Mouse (Mus musculus) lung, postnatal 25 days (tissue): ENCODE data around the gene C1ql1.
A peak's percentile ranks its signal among the peaks of the same experiment; 100 is the strongest.
"Not testable (repeated sequence)": the region's sequence is repeated elsewhere in the genome, so short reads cannot be mapped to it uniquely, and the experiment has no call there.

ENCODE experiments used
- DNase-seq: peaks from one replicate; pipeline ENCODE4 v3.0.0; 2022; ENCODE audit warnings: low spot score

The C1ql1 gene

GRCm38 (mm10) chr11:102946265-102946991 lies at the start of gene C1ql1:
Gene C1ql1 (minus strand): TSS chr11:102946688.
- DNase-seq, result peak; percentile 88

DNA sequence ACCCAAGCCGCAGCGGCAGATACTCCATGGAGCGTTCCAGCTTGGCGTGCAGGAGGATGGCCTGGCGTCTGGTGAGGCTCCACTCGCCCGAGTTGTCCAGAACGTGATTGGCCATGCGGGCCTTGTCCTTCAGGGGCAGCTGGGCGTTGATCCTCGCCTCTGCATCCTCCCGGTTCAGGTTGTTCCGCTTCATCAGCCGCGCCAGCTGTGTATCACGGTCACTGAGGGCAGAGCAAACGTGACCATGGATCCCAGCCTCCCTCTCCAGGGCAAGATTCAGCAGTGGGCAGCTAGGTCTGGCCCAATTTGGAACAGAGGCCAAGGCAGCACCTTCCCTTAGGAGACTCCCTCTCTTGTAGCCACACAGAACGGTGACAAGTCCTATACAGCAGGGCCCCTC lies 48.5 kb upstream of the C1ql1 start:
- no peak for DNase-seq

DNA sequence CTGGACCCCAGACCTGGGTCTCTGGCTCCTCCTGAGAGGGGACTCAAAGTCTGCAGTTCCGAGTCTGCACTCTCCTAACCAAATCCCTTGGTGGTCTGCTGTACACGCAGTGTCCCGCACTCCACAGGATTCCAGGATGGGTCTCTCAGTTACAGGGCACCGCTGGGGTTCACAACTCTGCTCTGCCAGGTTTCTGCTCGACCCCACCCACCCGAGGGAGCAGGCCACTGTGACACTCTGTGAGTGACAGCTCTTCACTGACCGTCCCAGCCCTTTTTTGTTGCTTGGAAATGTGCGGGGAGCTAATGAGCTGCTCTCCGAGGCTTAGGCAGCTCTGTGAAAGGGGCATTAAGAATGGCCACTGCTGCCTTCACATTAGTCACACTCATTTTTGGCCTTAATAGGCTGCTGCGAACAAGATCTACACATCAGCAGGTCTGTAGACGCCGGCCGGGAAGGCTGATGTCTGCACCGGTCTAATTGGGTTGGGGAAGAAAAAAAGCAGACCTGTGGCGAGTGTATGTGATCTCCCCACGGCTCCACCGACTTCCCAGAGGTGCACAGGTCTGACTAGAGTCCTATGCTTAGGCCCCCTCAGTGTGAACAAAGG lies 47.0 kb upstream of the C1ql1 start:
- no peak for DNase-seq

- DNase-seq, result peak; percentile 72
Measured at GRCm38 (mm10) chr11:102992940-102993339, 46.5 kb upstream of the C1ql1 start.

DNA sequence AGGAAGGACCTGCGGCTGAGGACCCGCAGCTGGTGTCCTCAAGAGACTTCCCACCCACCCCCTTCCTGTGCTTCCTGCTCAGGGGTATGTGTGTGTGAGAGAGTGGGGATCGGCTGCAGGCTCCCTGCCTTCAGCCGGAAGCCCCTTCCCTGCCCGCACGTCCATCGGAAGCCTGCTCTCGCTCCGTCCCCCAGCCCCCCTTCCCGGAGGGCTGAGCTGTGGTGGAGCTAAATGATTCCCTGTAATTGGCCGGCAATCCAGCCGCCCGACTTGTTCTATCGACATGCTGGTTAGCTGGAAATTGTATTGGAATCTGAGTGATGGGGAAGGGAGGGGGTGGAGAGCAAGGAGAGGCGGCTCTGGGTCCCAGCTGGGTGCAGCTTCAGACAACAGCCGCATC lies 45.2 kb upstream of the C1ql1 start:
- DNase-seq, result no peak

DNA sequence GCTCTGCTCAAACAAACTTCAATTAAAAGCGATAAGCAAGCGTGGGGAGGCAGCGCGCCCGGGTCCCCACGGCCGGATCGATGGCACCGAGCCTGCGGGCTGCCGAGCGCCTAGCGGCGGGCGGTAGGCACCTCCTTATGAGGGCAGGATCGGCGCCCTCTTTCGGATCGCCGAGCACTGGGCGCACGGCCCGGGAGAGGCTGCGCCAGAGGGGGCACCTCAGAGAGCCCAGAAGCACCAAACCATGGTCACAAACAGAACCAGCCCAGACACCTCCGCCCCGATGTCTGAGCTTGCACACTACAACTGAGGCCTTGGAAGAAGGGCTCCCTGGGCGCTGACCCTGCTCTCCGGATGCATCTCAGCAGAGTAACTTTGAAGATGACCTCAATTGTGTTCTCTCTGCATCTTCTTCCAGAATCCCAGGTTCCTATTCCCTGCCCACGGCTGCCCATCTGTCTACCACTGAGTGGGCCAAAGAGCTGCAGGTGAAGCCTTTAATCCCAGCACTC lies 43.7 kb upstream of the C1ql1 start:
- no peak for DNase-seq

GRCm38 (mm10) chr11:102989641-102990151 lies 43.2 kb upstream of the C1ql1 start:
- DNase-seq, result no peak

DNA sequence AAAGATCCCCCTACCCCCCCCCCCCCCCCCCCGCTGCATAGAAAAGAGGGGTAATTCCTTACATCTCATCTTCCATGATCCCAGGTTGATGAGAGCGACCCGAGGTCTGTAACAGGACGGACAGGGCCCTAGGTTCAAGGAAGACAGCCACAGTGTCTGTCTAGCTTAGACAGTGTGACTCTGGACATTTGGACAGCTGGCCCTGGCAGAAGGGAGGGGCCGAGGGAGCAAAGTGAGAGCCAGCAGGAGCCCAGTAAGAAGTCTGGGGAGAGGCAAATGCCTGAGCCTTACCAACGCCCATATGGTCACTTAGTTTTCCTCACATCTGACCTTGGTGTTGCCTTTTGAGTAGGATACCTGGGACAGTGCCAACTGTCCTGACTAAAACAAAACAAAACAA lies 38.7 kb upstream of the C1ql1 start:
- DNase-seq, result no peak

GRCm38 (mm10) chr11:102984615-102985014 lies 38.1 kb upstream of the C1ql1 start:
- no peak for DNase-seq

DNA sequence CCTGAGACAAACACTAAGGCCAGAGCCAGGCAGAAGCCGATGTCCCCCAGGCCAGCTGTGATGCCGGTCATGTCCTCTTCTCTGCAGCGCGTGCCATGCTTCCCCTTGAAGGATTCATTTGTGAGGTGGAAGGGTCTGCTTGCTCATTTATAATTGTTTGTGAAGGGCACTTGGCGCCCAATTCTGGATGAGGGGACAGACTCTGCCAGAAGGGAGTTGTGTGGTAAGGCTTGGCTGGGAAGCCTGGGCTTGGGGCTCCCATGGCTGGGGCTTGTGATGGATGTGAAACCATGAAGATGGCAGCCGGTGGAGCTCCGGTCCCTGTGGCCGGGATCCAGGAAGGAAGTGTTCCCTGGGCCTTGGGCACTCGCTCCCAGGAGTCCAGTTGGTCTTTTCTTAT lies 37.6 kb upstream of the C1ql1 start:
- DNase-seq, result no peak

- no peak for DNase-seq
Measured at GRCm38 (mm10) chr11:102981151-102981890, 34.8 kb upstream of the C1ql1 start.

- DNase-seq, result peak; percentile 31
Measured at GRCm38 (mm10) chr11:102978052-102978666, 31.7 kb upstream of the C1ql1 start.

DNA sequence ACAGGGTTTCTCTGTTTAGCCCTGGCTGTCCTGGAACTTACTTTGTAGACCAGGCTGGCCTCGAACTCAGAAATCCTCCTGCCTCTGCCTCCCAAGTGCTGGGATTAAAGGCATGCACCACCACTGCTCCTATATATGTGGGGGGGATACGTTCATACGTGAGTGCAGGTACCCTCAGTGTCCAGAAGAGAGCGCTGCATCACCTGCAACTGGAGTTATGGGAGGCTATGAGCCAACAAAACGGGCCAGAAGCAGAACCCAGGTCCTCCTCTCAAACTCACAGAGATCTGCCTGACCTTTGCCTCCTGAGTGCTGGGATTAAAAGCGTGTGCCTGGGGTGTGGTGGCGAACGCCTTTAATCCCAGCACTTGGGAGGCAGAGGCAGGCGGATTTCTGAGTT lies 29.5 kb upstream of the C1ql1 start:
- DNase-seq, result not testable (repeated sequence)

GRCm38 (mm10) chr11:102972326-102972725 lies 25.8 kb upstream of the C1ql1 start:
- DNase-seq, result no peak

- DNase-seq, result no peak
Measured at GRCm38 (mm10) chr11:102971604-102972003, 25.1 kb upstream of the C1ql1 start.

DNA sequence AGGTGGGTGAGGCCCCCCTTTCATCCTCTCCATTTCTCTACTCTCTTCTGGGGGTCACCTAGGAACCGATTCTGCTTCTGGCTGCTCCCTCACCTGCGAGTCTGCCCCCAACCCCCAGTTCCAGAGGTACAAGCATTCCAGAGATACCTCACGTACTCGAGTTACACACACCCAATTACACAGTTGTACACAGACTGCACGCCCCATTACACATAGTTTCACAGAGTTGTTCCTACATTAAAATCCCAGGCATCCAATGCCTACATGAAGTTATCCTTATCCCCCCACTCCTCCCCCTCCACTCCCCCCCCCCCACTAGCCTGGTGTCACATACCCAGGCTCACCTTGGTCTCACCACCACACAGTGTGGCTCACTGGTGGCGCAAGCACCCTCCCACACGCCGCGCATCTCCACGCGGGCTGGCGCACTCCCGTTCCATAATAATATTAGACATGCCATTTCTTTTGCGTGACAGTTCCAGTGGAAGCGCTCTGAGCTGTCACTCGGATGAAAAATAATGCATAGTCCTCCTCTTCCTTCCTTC lies 18.1 kb upstream of the C1ql1 start:
- DNase-seq, result peak; percentile 28

GRCm38 (mm10) chr11:102963855-102964546 lies 17.5 kb upstream of the C1ql1 start:
- DNase-seq, result no peak

- no peak for DNase-seq
Measured at GRCm38 (mm10) chr11:102963246-102963854, 16.9 kb upstream of the C1ql1 start.

DNA sequence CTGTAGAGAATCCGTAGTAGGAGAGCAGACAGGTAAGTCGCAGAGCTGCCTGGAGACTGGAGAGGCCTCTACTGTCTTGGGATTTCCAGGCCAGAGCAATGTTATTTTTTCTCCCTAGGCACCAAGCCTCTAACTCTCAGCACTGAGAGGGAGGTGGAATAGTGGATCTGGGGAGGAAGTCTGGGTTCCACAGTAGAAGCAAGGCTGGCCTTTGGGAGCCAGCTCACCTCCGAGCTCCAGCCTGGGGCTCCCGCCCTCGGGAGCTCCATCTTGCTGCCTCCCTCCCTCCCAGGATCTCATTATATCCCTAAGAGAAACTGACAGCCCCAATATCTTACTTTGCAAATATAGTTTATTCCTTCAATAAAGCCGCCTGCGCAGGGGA lies 16.4 kb upstream of the C1ql1 start:
- DNase-seq, result no peak

GRCm38 (mm10) chr11:102961082-102961481 lies 14.6 kb upstream of the C1ql1 start:
- DNase-seq, result no peak

DNA sequence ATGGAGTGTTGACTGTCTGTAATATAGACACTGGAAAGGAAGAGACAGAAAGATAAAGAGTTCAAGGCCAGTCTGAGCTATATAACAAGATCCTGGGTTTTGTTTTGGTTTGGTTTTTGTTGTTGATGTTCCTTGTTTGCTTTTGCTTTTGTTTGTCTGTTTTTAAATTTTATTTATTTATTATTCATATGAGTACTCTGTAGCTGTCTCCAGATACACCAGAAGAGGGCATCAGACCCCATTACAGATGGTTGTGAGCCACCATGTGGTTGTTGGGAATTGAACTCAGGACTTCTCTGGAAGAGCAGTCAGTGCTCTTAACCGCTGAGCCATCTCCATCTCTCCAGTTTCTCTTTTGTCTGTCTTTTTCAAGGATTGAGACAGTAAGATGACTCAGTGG lies 12.4 kb upstream of the C1ql1 start:
- DNase-seq, result no peak
